Mouse (Mus musculus): Measurements from ENCODE around the gene Dchs2. TPM values are rescaled to one million over a fixed set of nuclear protein-coding genes. Genes with fewer than 3 reads are reported as not detected.

Gene Dchs2
- polyA plus RNA-seq, 1 experiment from 2014 or later, result 0.03 TPM

- Histone ChIP-seq H3K4me1 (replicated peaks; ENCODE audit: insufficient read depth, low read length) (no peaks in the 10 kb centered on the region), H3K9ac (ENCODE audit: low read depth, low read length) (no peak overlapping the region), H3K4me3 (replicated peaks; ENCODE audit: low read depth, low read length) (no peak overlapping the region), H3K27me3 (ENCODE audit: insufficient read depth, low read length) (no peaks in the 10 kb centered on the region), H3K36me3 (ENCODE audit: insufficient read depth, low read length) (no peaks in the 10 kb centered on the region), H3K9me3 (replicated peaks; ENCODE audit: low read length) (no peaks in the 10 kb centered on the region), H3K27ac (no peak overlapping the region), H3K4me2 (ENCODE audit: low read length) (no peak overlapping the region)
- DNase-seq (ENCODE audit: low spot score), result no peak
- TF ChIP-seq CTCF (IDR thresholded peaks at IDR 0.05; ENCODE audit: low read depth), result no peak
- WGBS, result 41% methylated on average over 8 of the region's 8 CpGs
- ATAC-seq (replicated peaks; ENCODE audit: low FRiP score, low read depth), result no peak
Measured at GRCm38 (mm10) chr3:83205073-83205668, 77.4 kb downstream of the Dchs2 start.

- no peak for TF ChIP-seq CTCF (IDR thresholded peaks at IDR 0.05; ENCODE audit: low read depth)
- Histone ChIP-seq H3K27me3 (ENCODE audit: insufficient read depth, low read length) (no peaks in the 10 kb centered on the region), H3K36me3 (ENCODE audit: insufficient read depth, low read length) (no peaks in the 10 kb centered on the region), H3K4me2 (ENCODE audit: low read length) (no peak overlapping the region), H3K9me3 (replicated peaks; ENCODE audit: low read length) (no peaks in the 10 kb centered on the region), H3K9ac (ENCODE audit: low read depth, low read length) (no peak overlapping the region), H3K4me3 (replicated peaks; ENCODE audit: low read depth, low read length) (no peak overlapping the region), H3K4me1 (replicated peaks; ENCODE audit: insufficient read depth, low read length) (0 out of 2 replicates have a peak, but pooled peaks cover 7% of the 10 kb centered on the region), H3K27ac (no peak overlapping the region)
- 45% methylated on average over 9 of the region's 9 CpGs for WGBS
- ATAC-seq (replicated peaks; ENCODE audit: low FRiP score, low read depth), result no peak
- peak; percentile 30 for DNase-seq (ENCODE audit: low spot score)
Measured at GRCm38 (mm10) chr3:83209646-83210045, 81.9 kb downstream of the Dchs2 start.

- no peak overlapping the region for H3K4me2 ChIP-seq (ENCODE audit: low read length)
- WGBS, result 44% methylated on average over 4 of the region's 4 CpGs
- H3K27ac ChIP-seq, result no peak overlapping the region
Measured at GRCm38 (mm10) chr3:83210210-83210609, 82.5 kb downstream of the Dchs2 start.

GRCm38 (mm10) chr3:83211939-83212338 is 84.2 kb downstream of the Dchs2 start:
- no peak overlapping the region for H3K4me3 ChIP-seq (replicated peaks; ENCODE audit: low read depth, low read length)
- H3K4me2 ChIP-seq (ENCODE audit: low read length), result no peak overlapping the region
- DNase-seq (ENCODE audit: low spot score), result no peak
- 0 out of 2 replicates have a peak, but pooled peaks cover 7% of the 10 kb centered on the region for H3K4me1 ChIP-seq (replicated peaks; ENCODE audit: insufficient read depth, low read length)
- ATAC-seq (replicated peaks; ENCODE audit: low FRiP score, low read depth), result no peak
- WGBS, result 42% methylated on average over 5 of the region's 5 CpGs
- no peak overlapping the region for H3K27ac ChIP-seq
- H3K9ac ChIP-seq (ENCODE audit: low read depth, low read length), result no peak overlapping the region
- H3K27me3 ChIP-seq (ENCODE audit: insufficient read depth, low read length), result no peaks in the 10 kb centered on the region
- TF ChIP-seq CTCF (IDR thresholded peaks at IDR 0.05; ENCODE audit: low read depth), result no peak
- H3K36me3 ChIP-seq (ENCODE audit: insufficient read depth, low read length), result no peaks in the 10 kb centered on the region
- no peaks in the 10 kb centered on the region for H3K9me3 ChIP-seq (replicated peaks; ENCODE audit: low read length)

More at GRCm38 (mm10) chr3:83210210-83210609, 82.5 kb downstream of the Dchs2 start:
- no peak for TF ChIP-seq CTCF (IDR thresholded peaks at IDR 0.05; ENCODE audit: low read depth)
- Histone ChIP-seq H3K9me3 (replicated peaks; ENCODE audit: low read length) (no peaks in the 10 kb centered on the region), H3K9ac (ENCODE audit: low read depth, low read length) (no peak overlapping the region), H3K27me3 (ENCODE audit: insufficient read depth, low read length) (no peaks in the 10 kb centered on the region), H3K36me3 (ENCODE audit: insufficient read depth, low read length) (no peaks in the 10 kb centered on the region), H3K4me1 (replicated peaks; ENCODE audit: insufficient read depth, low read length) (0 out of 2 replicates have a peak, but pooled peaks cover 7% of the 10 kb centered on the region), H3K4me3 (replicated peaks; ENCODE audit: low read depth, low read length) (no peak overlapping the region)
- peak; percentile 8 for DNase-seq (ENCODE audit: low spot score)
- no peak for ATAC-seq (replicated peaks; ENCODE audit: low FRiP score, low read depth)

GRCm38 (mm10) chr3:83212578-83212977 is 84.8 kb downstream of the Dchs2 start:
- Histone ChIP-seq H3K4me1 (replicated peaks; ENCODE audit: insufficient read depth, low read length) (0 out of 2 replicates have a peak, but pooled peaks cover 7% of the 10 kb centered on the region), H3K4me2 (ENCODE audit: low read length) (no peak overlapping the region), H3K4me3 (replicated peaks; ENCODE audit: low read depth, low read length) (no peak overlapping the region), H3K9me3 (replicated peaks; ENCODE audit: low read length) (no peaks in the 10 kb centered on the region), H3K9ac (ENCODE audit: low read depth, low read length) (no peak overlapping the region), H3K36me3 (ENCODE audit: insufficient read depth, low read length) (no peaks in the 10 kb centered on the region), H3K27me3 (ENCODE audit: insufficient read depth, low read length) (no peaks in the 10 kb centered on the region), H3K27ac (no peak overlapping the region)
- no peak for TF ChIP-seq CTCF (IDR thresholded peaks at IDR 0.05; ENCODE audit: low read depth)
- ATAC-seq (replicated peaks; ENCODE audit: low FRiP score, low read depth), result no peak
- WGBS, result 27% methylated on average over 7 of the region's 7 CpGs
- peak; percentile 19 for DNase-seq (ENCODE audit: low spot score)

DNA sequence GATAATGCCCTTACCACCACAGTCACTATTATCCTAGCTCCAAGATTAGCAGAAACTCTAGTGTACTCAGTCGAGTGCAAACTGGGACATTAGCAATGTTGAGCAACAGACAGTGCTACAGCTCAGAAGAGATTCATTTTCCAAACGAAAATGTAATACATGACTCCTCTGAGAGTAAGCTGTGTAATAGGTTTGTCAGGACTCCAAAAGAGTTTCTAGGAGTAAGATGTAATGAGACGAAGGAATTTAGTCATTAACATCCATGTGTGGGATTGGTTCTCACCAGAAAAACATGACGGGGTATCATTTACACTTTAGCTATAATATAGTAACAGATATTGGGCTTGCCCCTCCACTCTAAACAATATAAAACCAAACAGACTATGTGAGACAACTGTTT is 90.3 kb downstream of the Dchs2 start:
- H3K4me1 ChIP-seq (replicated peaks; ENCODE audit: insufficient read depth, low read length), result no peaks in the 10 kb centered on the region
- H3K4me2 ChIP-seq (ENCODE audit: low read length), result no peak overlapping the region
- no peak for ATAC-seq (replicated peaks; ENCODE audit: low FRiP score, low read depth)
- TF ChIP-seq CTCF (IDR thresholded peaks at IDR 0.05; ENCODE audit: low read depth), result no peak
- no peaks in the 10 kb centered on the region for H3K36me3 ChIP-seq (ENCODE audit: insufficient read depth, low read length)
- H3K4me3 ChIP-seq (replicated peaks; ENCODE audit: low read depth, low read length), result no peak overlapping the region
- no peak for DNase-seq (ENCODE audit: low spot score)
- H3K27me3 ChIP-seq (ENCODE audit: insufficient read depth, low read length), result no peaks in the 10 kb centered on the region
- no peak overlapping the region for H3K27ac ChIP-seq
- WGBS, result 71% methylated on average over 4 of the region's 4 CpGs
- no peak overlapping the region for H3K9ac ChIP-seq (ENCODE audit: low read depth, low read length)
- no peaks in the 10 kb centered on the region for H3K9me3 ChIP-seq (replicated peaks; ENCODE audit: low read length)

- no peak overlapping the region for H3K4me3 ChIP-seq (replicated peaks; ENCODE audit: low read depth, low read length)
- 92% methylated on average over 2 of the region's 2 CpGs for WGBS
- H3K4me2 ChIP-seq (ENCODE audit: low read length), result no peak overlapping the region
- DNase-seq (ENCODE audit: low spot score) (no peak), ATAC-seq (replicated peaks; ENCODE audit: low FRiP score, low read depth) (no peak)
- H3K27ac ChIP-seq, result no peak overlapping the region
- no peaks in the 10 kb centered on the region for H3K4me1 ChIP-seq (replicated peaks; ENCODE audit: insufficient read depth, low read length)
- H3K9ac ChIP-seq (ENCODE audit: low read depth, low read length), result no peak overlapping the region
- no peaks in the 10 kb centered on the region for H3K9me3 ChIP-seq (replicated peaks; ENCODE audit: low read length)
- H3K36me3 ChIP-seq (ENCODE audit: insufficient read depth, low read length), result no peaks in the 10 kb centered on the region
- no peak for TF ChIP-seq CTCF (IDR thresholded peaks at IDR 0.05; ENCODE audit: low read depth)
- no peaks in the 10 kb centered on the region for H3K27me3 ChIP-seq (ENCODE audit: insufficient read depth, low read length)
Measured at GRCm38 (mm10) chr3:83220101-83220500, 92.4 kb downstream of the Dchs2 start.

All from kidney, postnatal 0 days (tissue).